Mouse (Mus musculus): ENCODE measurements around the gene Luc7l2. TPM values are rescaled to one million over a fixed set of nuclear protein-coding genes. Genes with fewer than 3 reads are reported as not detected.

Luc7l2 gene
- polyA plus RNA-seq, 2 experiments: 60.9 to 214 TPM

GRCm38 (mm10) chr6:38642593-38642992 lies 91.5 kb downstream of the Luc7l2 start:
- no peaks in the 10 kb centered on the region for H3K4me1 ChIP-seq (ENCODE audit: control insufficient read depth, insufficient read depth, low read length)
- DNase-seq (ENCODE audit: low spot score) (no peak), ATAC-seq (ENCODE audit: low FRiP score, low read depth) (no peak)
- peaks cover 32% of the 10 kb centered on the region for H3K27me3 ChIP-seq (ENCODE audit: control insufficient read depth, insufficient read depth, low read length)
- H3K9ac ChIP-seq (ENCODE audit: low read depth, low read length, severe bottlenecking): no peak overlapping the region
- no peaks in the 10 kb centered on the region for H3K9me3 ChIP-seq (ENCODE audit: control insufficient read depth, low read length)
- H3K27ac ChIP-seq (replicated peaks; ENCODE audit: low read depth, low read length): no peak overlapping the region
- no peak for TF ChIP-seq POLR2A (IDR thresholded peaks at IDR 0.05; ENCODE audit: borderline replicate concordance, extremely low read depth, insufficient read depth, insufficient read length)
- no peak overlapping the region for H3K4me2 ChIP-seq (replicated peaks; ENCODE audit: low read depth, low read length, severe bottlenecking)
- no peaks in the 10 kb centered on the region for H3K36me3 ChIP-seq (ENCODE audit: control insufficient read depth, insufficient read depth, low read length)
- 55% methylated on average over 5 of the region's 5 CpGs for WGBS
- no peak overlapping the region for H3K4me3 ChIP-seq (replicated peaks; ENCODE audit: low read length)

DNA sequence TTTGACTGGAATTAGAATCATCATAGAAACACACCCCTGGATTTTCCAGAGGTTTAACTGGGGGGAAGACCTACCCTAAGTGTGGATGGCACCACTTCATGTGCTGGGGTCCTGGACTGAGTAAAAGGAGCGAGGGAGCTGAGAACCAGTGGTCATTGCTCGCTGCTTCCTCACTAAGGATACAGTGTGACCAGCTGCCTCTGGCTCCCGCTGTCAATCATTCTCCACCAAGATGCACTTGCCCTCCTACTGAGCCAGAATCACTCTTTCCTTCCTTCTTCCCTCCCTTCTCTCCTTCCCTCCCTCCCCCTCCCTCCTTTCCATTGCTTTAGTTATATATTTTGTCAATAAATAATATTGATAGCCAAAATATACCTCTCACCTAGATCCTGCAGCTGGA lies 91.9 kb downstream of the Luc7l2 start:
- H3K4me1 ChIP-seq (ENCODE audit: control insufficient read depth, insufficient read depth, low read length): no peaks in the 10 kb centered on the region
- no peak for TF ChIP-seq POLR2A (IDR thresholded peaks at IDR 0.05; ENCODE audit: borderline replicate concordance, extremely low read depth, insufficient read depth, insufficient read length)
- H3K27ac ChIP-seq (replicated peaks; ENCODE audit: low read depth, low read length): no peak overlapping the region
- H3K36me3 ChIP-seq (ENCODE audit: control insufficient read depth, insufficient read depth, low read length): no peaks in the 10 kb centered on the region
- no peak overlapping the region for H3K9ac ChIP-seq (ENCODE audit: low read depth, low read length, severe bottlenecking)
- DNase-seq (ENCODE audit: low spot score) (no peak), ATAC-seq (ENCODE audit: low FRiP score, low read depth) (no peak)
- no peaks in the 10 kb centered on the region for H3K9me3 ChIP-seq (ENCODE audit: control insufficient read depth, low read length)
- no peak overlapping the region for H3K4me3 ChIP-seq (replicated peaks; ENCODE audit: low read length)
- peaks cover 27% of the 10 kb centered on the region for H3K27me3 ChIP-seq (ENCODE audit: control insufficient read depth, insufficient read depth, low read length)
- WGBS: 70% methylated on average over 3 of the region's 3 CpGs
- H3K4me2 ChIP-seq (replicated peaks; ENCODE audit: low read depth, low read length, severe bottlenecking): no peak overlapping the region

DNA sequence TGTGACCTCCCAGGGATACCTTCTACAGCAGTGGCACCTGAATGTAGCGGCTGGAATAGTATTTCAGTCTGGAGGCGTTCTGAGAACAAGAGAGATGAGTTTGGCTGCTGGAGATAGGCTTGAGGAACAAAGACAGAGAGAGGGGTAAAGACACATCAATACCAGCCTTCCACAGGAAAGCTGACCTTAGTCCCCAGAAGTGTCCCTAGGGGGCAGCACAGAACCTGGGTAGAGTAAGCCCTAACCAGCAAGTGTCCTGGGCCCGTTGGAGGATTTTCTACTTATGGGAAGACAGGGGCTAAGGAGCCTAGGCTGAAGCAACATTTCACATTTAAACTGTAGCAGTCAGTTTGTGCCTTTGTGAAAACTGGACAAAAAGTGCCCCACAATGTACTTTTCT lies 98.4 kb downstream of the Luc7l2 start:
- no peak for ATAC-seq (ENCODE audit: low FRiP score, low read depth)
- TF ChIP-seq POLR2A (IDR thresholded peaks at IDR 0.05; ENCODE audit: borderline replicate concordance, extremely low read depth, insufficient read depth, insufficient read length): no peak
- Histone ChIP-seq H3K4me1 (ENCODE audit: control insufficient read depth, insufficient read depth, low read length) (no peaks in the 10 kb centered on the region), H3K27ac (replicated peaks; ENCODE audit: low read depth, low read length) (no peak overlapping the region), H3K27me3 (ENCODE audit: control insufficient read depth, insufficient read depth, low read length) (no peaks in the 10 kb centered on the region), H3K9me3 (ENCODE audit: control insufficient read depth, low read length) (no peaks in the 10 kb centered on the region), H3K4me2 (replicated peaks; ENCODE audit: low read depth, low read length, severe bottlenecking) (no peak overlapping the region), H3K9ac (ENCODE audit: low read depth, low read length, severe bottlenecking) (no peak overlapping the region), H3K36me3 (ENCODE audit: control insufficient read depth, insufficient read depth, low read length) (no peaks in the 10 kb centered on the region), H3K4me3 (replicated peaks; ENCODE audit: low read length) (no peak overlapping the region)
- WGBS: 64% methylated on average over 3 of the region's 3 CpGs
- no peak for DNase-seq (ENCODE audit: low spot score)

DNA sequence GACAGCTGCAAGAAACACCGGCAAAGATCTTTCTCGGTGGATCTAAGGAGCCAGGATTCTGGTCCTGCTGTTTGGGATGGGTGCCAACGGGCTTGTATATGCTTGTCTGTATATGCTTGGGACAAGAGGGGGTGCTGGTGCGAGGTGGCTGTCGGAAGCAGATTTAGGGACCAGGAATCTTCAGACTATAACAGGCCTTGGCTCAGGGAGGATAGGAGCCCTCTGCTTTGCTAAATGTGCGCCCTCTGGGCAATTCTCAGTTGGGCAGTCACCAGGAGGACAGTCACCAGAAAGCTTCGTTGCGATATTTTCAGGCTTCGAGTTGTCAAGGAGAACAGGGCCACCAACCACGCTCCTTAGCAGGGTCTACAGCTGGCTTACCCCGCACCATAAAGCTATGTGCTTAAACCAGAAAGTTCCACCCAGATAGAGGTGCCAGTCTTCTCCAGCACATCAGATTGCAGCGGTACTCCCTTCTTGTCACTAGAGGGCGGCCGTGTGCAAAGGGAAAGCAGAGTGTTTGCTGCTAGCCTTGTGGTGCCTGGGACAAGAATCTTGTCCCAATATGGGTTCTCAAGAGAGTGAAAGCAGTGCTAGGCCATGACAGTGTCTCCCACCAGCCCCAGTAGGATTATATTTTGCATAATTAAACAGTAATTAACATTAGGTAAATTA lies 99.3 kb downstream of the Luc7l2 start:
- no peak overlapping the region for H3K9ac ChIP-seq (ENCODE audit: low read depth, low read length, severe bottlenecking)
- no peak overlapping the region for H3K4me2 ChIP-seq (replicated peaks; ENCODE audit: low read depth, low read length, severe bottlenecking)
- no peaks in the 10 kb centered on the region for H3K9me3 ChIP-seq (ENCODE audit: control insufficient read depth, low read length)
- H3K4me3 ChIP-seq (replicated peaks; ENCODE audit: low read length): no peak overlapping the region
- H3K36me3 ChIP-seq (ENCODE audit: control insufficient read depth, insufficient read depth, low read length): no peaks in the 10 kb centered on the region
- peak; percentile 63; the same call in 1 of the 2 replicates for ATAC-seq (ENCODE audit: low FRiP score, low read depth)
- 39% methylated on average over 14 of the region's 14 CpGs for WGBS
- no peak for TF ChIP-seq POLR2A (IDR thresholded peaks at IDR 0.05; ENCODE audit: borderline replicate concordance, extremely low read depth, insufficient read depth, insufficient read length)
- no peak overlapping the region for H3K27ac ChIP-seq (replicated peaks; ENCODE audit: low read depth, low read length)
- no peaks in the 10 kb centered on the region for H3K27me3 ChIP-seq (ENCODE audit: control insufficient read depth, insufficient read depth, low read length)
- DNase-seq (ENCODE audit: low spot score): peak; percentile 64
- no peaks in the 10 kb centered on the region for H3K4me1 ChIP-seq (ENCODE audit: control insufficient read depth, insufficient read depth, low read length)

Small RNA genes lying within 50 kb of the gene (microRNA-seq; reads per million reads assigned to microRNA genes)
- gene Mir7670: not detected

Other genes with a start within 250 kb of the Luc7l2 start
- 4.3 and 4.5 TPM in 2 replicates for gene Zc3hav1, start 196.7 kb upstream of the Luc7l2 start, polyA plus RNA-seq (2012; rRNA removed)
- gene Zc3hav1, start 196.7 kb upstream of the Luc7l2 start, polyA plus RNA-seq (2014; fragmentation: Nextera tagmentation; extraction: Ambion mirVana): 3.5 and 4.3 TPM in 2 replicates
- gene Ttc26, start 169.9 kb upstream of the Luc7l2 start, polyA plus RNA-seq (2012; rRNA removed): 7.0 and 7.1 TPM in 2 replicates
- 4.3 and 5.2 TPM in 2 replicates for gene Ttc26, start 169.9 kb upstream of the Luc7l2 start, polyA plus RNA-seq (2014; fragmentation: Nextera tagmentation; extraction: Ambion mirVana)
- 21.5 and 24.3 TPM in 2 replicates for gene Ubn2, start 117.4 kb upstream of the Luc7l2 start, polyA plus RNA-seq (2012; rRNA removed)
- 15.6 and 20.4 TPM in 2 replicates for gene Ubn2, start 117.4 kb upstream of the Luc7l2 start, polyA plus RNA-seq (2014; fragmentation: Nextera tagmentation; extraction: Ambion mirVana)
- gene Fmc1, start 17.8 kb upstream of the Luc7l2 start, polyA plus RNA-seq (2012; rRNA removed): 78.3 and 87.5 TPM in 2 replicates
- gene Fmc1, start 17.8 kb upstream of the Luc7l2 start, polyA plus RNA-seq (2014; fragmentation: Nextera tagmentation; extraction: Ambion mirVana): 92.0 and 102 TPM in 2 replicates
- 1.3 and 1.5 TPM in 2 replicates for gene Klrg2, start 85.9 kb downstream of the Luc7l2 start, polyA plus RNA-seq (2012; rRNA removed)
- gene Klrg2, start 85.9 kb downstream of the Luc7l2 start, polyA plus RNA-seq (2014; fragmentation: Nextera tagmentation; extraction: Ambion mirVana): 1.1 and 2.1 TPM in 2 replicates
- gene Clec2l, start 111.7 kb downstream of the Luc7l2 start, polyA plus RNA-seq (2012; rRNA removed): 16.1 and 18.2 TPM in 2 replicates
- 6.3 and 11.7 TPM in 2 replicates for gene Clec2l, start 111.7 kb downstream of the Luc7l2 start, polyA plus RNA-seq (2014; fragmentation: Nextera tagmentation; extraction: Ambion mirVana)